Mouse (Mus musculus) megakaryocyte, embryonic 14.5 days (primary cell): ENCODE data around the gene Vangl2. TPM values are rescaled to one million over a fixed set of nuclear protein-coding genes. Genes with fewer than 3 reads are reported as not detected.

Source experiments
- H3K27me3 ChIP-seq: replicated peaks from 2 replicates; pipeline ENCODE3; 2012; ENCODE audit warnings: inconsistent platforms
- H3K36me3 ChIP-seq: replicated peaks from 2 replicates; pipeline ENCODE3; 2012; ENCODE audit warnings: low read length, inconsistent platforms, mixed read lengths
- H3K4me1 ChIP-seq: 2 replicates; pipeline ENCODE4 v1.6.1; 2012; ENCODE audit warnings: inconsistent platforms
- H3K4me3 ChIP-seq: replicated peaks from 2 replicates; pipeline ENCODE3; 2012; ENCODE audit warnings: moderate library complexity, mild to moderate bottlenecking, inconsistent platforms
- H3K9me3 ChIP-seq: 2 replicates; pipeline ENCODE4 v1.6.1; 2012; ENCODE audit warnings: inconsistent platforms
- FLI1 ChIP-seq: IDR thresholded peaks from 2 replicates; pipeline ENCODE4 v1.6.1; 2012; ENCODE audit warnings: low read length, inconsistent platforms, mixed read lengths
- GATA1 ChIP-seq: IDR thresholded peaks from 3 replicates; pipeline ENCODE4 v1.6.1; 2012; ENCODE audit warnings: mixed read lengths, low read length, inconsistent platforms, borderline replicate concordance
- polyA plus RNA-seq: library from polyadenylated mRNA; stranded (reverse); fragments of >175 nt; gene quantifications from 2 replicates; pipeline ENCODE4 v1.2.3, GENCODE M21; 2012; ENCODE audit warnings: low replicate concordance; ENCODE audit not compliant: insufficient read depth

The Vangl2 gene
- polyA plus RNA-seq, 1 experiment, result 3.2 TPM

DNA sequence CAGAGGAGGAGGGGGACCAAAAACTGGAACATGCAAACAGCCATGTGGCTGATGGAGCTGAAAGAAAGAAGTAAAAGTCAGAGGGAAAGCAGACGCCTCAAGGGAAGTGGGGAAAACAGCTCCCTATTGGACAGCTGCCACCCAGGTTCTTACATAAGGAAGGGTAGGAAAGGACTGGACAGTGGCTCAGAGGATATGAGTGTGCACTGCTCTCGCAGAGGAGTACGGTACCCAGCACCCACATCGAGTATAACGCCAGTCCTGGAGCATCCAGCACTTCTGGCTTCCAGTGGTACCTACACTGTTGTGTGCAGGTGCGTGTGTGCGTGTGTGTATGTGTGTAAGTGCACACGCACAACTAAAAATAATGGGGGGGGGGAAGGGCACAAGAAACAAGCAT is 18.2 kb upstream of the Vangl2 start:
- H3K27me3 ChIP-seq, result peaks cover 12% of the 10 kb centered on the region
- peak overlapping the region; percentile 83 for H3K4me3 ChIP-seq
- no peaks in the 10 kb centered on the region for H3K9me3 ChIP-seq
- H3K36me3 ChIP-seq, result no peaks in the 10 kb centered on the region
- peaks cover 34% of the 10 kb centered on the region for H3K4me1 ChIP-seq
- no peak for TF ChIP-seq FLI1
- no peak for TF ChIP-seq GATA1

DNA sequence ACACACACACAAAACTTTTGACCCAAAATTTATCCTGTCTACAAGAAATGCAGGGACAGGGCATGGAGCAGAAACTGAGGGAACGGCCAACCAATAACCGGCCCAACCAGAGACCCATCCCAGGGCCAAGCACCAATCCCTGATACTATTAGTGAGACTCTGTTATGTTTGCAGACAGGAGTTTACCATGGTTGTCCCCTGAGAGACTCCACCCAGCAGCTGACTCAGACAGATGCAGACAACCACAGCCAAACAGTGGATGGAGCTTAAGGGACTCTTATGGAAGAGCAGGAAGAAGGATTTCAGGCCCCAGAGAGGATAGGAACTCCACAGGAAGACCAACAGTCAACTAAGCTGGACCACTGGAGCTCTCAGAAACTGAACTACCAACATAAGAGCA is 1.7 kb upstream of the Vangl2 start:
- H3K4me1 ChIP-seq, result peaks cover 15% of the 10 kb centered on the region
- TF ChIP-seq FLI1 (no peak), GATA1 (no peak)
- H3K27me3 ChIP-seq, result peaks cover 23% of the 10 kb centered on the region
- no peak overlapping the region for H3K4me3 ChIP-seq
- H3K9me3 ChIP-seq, result peaks cover under 1% of the 10 kb centered on the region; the same call in 1 of the 2 replicates
- H3K36me3 ChIP-seq, result no peaks in the 10 kb centered on the region

DNA sequence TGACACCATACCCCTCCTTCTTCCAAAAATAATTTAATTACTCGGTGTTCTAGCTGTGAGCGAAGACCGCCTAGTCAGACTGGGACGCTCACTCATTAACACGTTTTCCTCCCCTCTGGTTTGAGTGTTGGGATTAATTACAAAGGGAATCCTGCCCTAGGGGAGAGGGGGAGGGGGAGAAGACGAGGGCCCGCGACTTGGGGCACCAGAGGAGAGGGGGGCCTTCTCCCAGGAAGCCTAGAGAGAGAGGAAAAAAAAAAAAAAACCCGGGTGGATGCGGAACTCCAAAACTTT is 488 bp downstream of the Vangl2 start:
- H3K9me3 ChIP-seq, result no peaks in the 10 kb centered on the region
- peaks cover 34% of the 10 kb centered on the region for H3K27me3 ChIP-seq
- TF ChIP-seq FLI1 (no peak), GATA1 (no peak)
- H3K4me1 ChIP-seq, result peaks cover 25% of the 10 kb centered on the region
- H3K36me3 ChIP-seq, result no peaks in the 10 kb centered on the region
- H3K4me3 ChIP-seq, result peak overlapping the region; percentile 92

DNA sequence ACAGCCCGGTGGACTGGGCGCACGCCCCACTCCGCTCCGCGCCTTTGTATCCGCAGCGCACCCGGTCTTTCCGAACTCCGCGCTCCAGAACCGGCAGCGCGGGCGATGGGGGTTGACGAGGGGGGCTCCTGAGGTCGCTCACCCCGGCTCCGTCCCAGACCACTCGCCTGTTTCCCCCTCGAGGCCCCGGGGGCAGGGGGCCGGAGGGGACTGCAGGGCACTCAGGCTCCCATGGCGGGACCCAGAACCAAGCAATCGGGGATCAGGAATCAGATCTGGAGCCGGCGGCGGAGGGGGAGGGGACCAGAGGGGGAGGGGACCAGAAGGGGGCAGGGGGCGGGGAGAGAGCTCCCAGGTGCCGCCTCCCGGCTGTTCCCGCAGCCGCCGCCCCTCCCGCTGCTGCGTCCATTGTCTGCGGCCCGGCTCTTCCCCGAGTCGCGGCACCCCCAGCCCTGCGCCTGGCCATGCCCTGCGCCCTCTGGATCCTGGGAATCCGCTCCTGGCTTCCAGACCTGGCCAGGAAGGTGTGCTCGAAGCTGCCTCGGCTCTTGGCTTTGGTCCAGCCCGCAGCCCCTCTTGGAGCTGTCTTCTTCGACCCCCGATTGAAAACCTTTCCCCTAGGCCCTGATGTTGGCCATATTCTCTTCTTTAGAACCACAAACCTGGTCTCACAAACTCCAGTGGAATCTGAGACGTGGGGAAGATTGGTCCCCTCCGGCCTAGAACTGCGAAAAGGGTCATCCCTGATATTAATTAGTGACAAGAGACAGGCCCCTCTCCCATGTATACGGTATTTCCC is 1.0 kb downstream of the Vangl2 start:
- Histone ChIP-seq H3K9me3 (no peaks in the 10 kb centered on the region), H3K27me3 (peaks cover 34% of the 10 kb centered on the region), H3K4me1 (peaks cover 25% of the 10 kb centered on the region), H3K4me3 (peak overlapping the region; percentile 92), H3K36me3 (no peaks in the 10 kb centered on the region)
- no peak for TF ChIP-seq FLI1
- TF ChIP-seq GATA1, result no peak

DNA sequence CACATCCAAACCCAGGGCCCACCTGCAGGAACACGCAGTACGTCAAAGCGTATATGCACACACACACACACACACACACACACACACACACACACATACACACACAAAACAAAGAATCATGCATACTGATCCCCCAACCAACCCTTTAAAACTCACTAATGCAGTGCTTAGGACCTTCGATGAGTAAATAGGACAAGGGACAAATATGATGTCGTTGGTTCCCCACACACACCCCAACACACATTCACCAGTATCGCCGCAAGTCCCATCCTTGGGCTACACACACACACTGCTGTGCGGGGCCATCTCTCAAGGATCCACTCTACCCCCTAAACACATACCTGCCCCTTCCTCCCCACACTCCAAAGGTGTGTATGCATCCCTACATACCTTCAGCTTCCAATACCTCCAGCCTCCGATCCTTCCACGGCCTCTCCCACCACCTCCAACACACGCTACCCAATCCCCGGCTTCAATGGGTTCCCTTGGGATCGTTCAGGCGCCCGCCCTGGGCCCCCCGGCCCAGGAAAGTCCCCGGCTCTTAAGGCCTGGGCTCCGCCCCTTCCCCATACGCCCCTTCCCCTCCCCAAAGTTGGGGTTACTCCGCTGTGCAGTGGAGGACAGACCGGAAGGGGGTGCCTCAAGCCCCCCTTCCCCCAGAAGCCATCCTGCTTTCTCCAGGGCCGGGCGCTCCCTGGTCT is 1.9 kb downstream of the Vangl2 start:
- peaks cover 25% of the 10 kb centered on the region for H3K4me1 ChIP-seq
- peak overlapping the region; percentile 92 for H3K4me3 ChIP-seq

DNA sequence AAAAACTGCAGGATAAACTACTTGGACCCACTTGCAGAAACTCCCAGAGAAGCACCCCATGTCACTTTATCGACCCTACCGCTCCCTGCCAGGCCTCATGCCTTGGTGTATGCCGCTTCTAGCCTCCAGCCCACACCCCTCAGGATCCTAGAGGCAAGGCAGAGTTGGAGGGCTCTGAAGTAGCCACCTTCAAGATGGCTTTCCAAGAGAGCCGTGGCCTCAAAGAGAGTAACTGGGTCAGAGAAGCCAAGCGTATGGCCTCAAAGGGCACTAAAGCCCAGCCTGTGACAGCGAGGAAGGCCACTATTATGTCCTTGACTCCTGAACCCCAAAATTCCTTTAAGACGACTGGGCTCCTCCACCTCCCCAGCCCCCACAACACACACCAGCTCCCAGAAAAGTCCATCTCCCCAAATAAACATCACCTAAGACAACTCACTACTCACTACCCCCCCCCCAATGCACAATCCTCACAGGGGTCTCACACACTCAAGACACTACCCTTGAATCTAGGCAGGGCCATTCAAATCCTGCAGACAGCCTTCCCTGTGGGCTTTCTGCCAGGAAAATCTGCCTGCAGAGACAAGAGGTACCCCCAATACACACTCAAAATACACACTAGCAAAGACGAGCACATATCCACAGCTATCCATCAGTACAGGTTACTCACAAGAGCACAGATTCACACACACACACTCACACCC is 2.9 kb downstream of the Vangl2 start:
- no peaks in the 10 kb centered on the region for H3K36me3 ChIP-seq
- H3K4me1 ChIP-seq, result peaks cover 28% of the 10 kb centered on the region
- peaks cover 36% of the 10 kb centered on the region for H3K27me3 ChIP-seq
- no peak overlapping the region for H3K4me3 ChIP-seq
- no peaks in the 10 kb centered on the region for H3K9me3 ChIP-seq
- no peak for TF ChIP-seq FLI1
- no peak for TF ChIP-seq GATA1

More for the DNA sequence above, 1.9 kb downstream of the Vangl2 start:
- TF ChIP-seq GATA1, result no peak
- no peak for TF ChIP-seq FLI1
- no peaks in the 10 kb centered on the region for H3K9me3 ChIP-seq
- H3K27me3 ChIP-seq, result peaks cover 36% of the 10 kb centered on the region
- no peaks in the 10 kb centered on the region for H3K36me3 ChIP-seq

DNA sequence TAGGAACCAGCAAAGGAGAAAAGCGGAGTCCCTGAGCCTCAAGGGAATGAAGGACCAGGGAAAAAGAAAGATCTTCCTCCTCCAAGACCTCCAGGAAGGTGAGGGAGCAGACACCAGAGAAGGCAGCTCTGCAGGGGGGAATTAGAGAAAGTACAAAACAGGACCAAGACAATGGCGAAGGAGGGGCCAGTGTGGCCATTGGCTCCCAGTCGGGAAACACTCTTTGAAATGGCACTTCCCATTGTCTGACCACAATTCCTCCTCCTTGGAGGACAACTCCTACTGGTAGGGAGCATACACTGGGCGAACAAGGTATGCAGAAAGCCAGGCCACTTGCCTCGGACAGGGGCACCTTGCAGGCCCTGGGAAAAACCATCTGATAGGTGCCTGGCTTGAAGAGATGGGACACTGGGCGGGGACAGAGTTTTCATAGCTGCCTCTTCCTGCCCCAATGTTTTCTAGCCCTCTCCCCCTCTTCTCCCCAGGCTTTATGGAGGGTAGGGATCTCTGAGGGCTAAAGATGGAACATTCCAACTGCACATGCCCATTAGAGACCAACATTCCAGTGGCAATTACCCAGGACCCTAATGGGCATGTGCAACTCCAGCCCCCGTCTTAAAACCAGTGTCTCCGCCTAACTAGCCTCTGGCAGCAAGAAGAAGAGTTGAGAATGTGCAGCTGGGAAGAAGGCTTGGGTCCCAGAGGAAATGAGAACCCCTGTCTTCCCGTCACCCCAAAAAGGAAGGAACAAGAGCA is 3.9 kb downstream of the Vangl2 start:
- H3K4me3 ChIP-seq, result no peak overlapping the region
- H3K9me3 ChIP-seq, result no peaks in the 10 kb centered on the region
- H3K4me1 ChIP-seq, result peaks cover 38% of the 10 kb centered on the region
- peaks cover 36% of the 10 kb centered on the region for H3K27me3 ChIP-seq
- H3K36me3 ChIP-seq, result no peaks in the 10 kb centered on the region
- TF ChIP-seq GATA1, result no peak
- TF ChIP-seq FLI1, result no peak

DNA sequence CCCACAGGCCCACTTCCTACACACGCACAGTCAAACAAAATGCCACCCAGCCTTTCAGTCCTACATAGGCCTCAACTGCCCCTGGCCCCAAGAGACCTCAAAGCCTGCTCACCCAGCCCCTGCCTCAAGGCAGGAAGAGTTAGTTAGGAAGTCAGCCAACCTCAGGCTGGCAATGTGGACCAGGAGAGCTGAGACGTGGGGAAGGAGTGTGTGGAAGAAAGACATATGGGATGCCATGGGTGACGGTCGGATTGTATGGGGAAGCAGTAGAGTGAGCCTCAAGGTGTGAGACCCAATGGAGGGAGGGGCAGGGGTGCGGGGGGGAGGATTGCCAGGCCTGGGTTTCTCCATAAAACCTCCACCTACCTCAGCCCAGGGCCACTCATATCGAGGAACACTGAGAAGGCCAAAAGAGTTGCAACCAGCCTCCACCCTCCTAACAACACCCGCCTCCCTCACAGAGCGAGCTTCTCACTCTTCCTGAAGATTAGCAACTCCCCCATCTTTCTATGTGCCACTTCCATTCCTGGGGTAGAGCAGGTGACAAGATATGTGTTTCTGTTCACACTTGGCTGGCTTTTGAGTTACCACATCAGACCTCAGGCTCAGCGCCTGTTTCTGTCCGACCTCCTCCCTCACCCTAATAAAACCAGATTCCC is 8.3 kb downstream of the Vangl2 start:
- Histone ChIP-seq H3K4me3 (no peak overlapping the region), H3K4me1 (peaks cover 53% of the 10 kb centered on the region), H3K36me3 (no peaks in the 10 kb centered on the region), H3K9me3 (no peaks in the 10 kb centered on the region), H3K27me3 (peaks cover 14% of the 10 kb centered on the region)
- TF ChIP-seq FLI1, result no peak
- TF ChIP-seq GATA1, result no peak

DNA sequence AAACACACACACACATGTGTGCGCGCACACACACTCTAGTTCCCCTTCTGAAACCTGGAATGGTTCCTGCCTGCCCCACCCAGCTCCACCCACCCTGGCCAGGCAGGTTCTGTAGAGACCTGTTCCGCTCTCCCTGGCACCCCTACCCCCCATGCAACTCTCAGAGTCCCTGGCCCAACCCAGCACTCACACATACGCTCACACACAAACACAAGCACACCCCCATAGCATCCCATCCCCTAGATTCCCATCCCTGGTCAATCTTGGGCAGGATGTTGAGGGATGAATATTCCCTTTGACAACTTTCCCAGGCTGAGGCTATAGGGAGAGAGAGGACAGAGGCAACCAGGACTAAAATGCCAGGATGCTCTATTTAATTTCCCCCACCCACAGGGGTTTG is 8.9 kb downstream of the Vangl2 start:
- peaks cover 54% of the 10 kb centered on the region for H3K4me1 ChIP-seq
- no peak for TF ChIP-seq FLI1
- no peak overlapping the region for H3K4me3 ChIP-seq
- H3K27me3 ChIP-seq, result peaks cover 9% of the 10 kb centered on the region
- no peaks in the 10 kb centered on the region for H3K36me3 ChIP-seq
- H3K9me3 ChIP-seq, result no peaks in the 10 kb centered on the region
